Mouse (Mus musculus) large intestine, adult 2 months (tissue): ENCODE results near the gene Krt28. TPM values are rescaled to one million over a fixed set of nuclear protein-coding genes. Genes with fewer than 3 reads are reported as not detected.

ENCODE experiments used
- DNase-seq: peaks from one replicate; pipeline ENCODE4 v3.0.0-alpha.2; 2012; ENCODE audit warnings: low read depth, low spot score
- WGBS: fragments of 180-500 bp; shearing (Covaris S2); methylation state at CpG from one replicate; pipeline ENCODE4 v1.1.7; 2018; 5-methylcytosine and 5-hydroxymethylcytosine counted together
- polyA plus RNA-seq: library from polyadenylated mRNA; depleted of rRNA; stranded (reverse); fragments of >200 nt; gene quantifications from 2 replicates; pipeline ENCODE4 v1.2.3, GENCODE M21; 2012; rRNA removed

Gene Krt28
- polyA plus RNA-seq, result 0.06 TPM in 1 of 2 replicates, not detected in the other

- no peak for DNase-seq
- 78% methylated on average over 13 of the region's 13 CpGs for WGBS
Measured at GRCm38 (mm10) chr11:99374803-99375202, at the start of gene Krt28. Gene Krt28, minus strand, starts transcription at chr11:99374903.

DNA sequence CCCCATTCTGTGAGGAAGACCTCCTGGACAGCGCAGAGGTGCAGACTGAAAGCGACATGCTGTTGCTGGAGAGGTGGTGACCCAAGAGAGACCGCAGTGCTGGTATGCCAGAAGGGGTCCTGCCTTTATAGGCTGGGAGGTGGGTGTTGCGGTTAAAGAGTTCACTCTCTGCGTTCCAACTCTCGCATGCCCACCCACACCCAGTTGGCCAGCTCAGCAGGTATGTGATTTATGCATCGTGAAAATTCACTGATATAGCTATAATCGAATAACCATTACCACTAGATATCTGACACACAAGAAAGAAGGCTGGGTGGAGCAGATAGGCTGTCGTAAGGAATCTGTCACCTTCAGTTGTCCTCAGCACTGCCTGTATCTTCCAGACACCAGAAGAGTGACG lies 47.5 kb upstream of the Krt28 start, which contains the start of gene Krt12:
Gene Krt12, minus strand, starts transcription at position 101 of the 400 bp plus-strand sequence.
- WGBS, result 79% methylated on average over 10 of the region's 10 CpGs
- DNase-seq, result no peak

GRCm38 (mm10) chr11:99420586-99420985 lies 45.9 kb upstream of the Krt28 start:
- no peak for DNase-seq
- 33% methylated on average over 10 of the region's 10 CpGs for WGBS

- DNase-seq, result no peak
- 72% methylated on average over 16 of the region's 16 CpGs for WGBS
Measured at GRCm38 (mm10) chr11:99417819-99418218, 43.1 kb upstream of the Krt28 start.

- WGBS, result 86% methylated on average over 13 of the region's 13 CpGs
- DNase-seq, result no peak
Measured at GRCm38 (mm10) chr11:99416902-99417301, 42.2 kb upstream of the Krt28 start.

- WGBS, result 57% methylated on average over 13 of the region's 13 CpGs
Measured at GRCm38 (mm10) chr11:99414463-99415147, 39.9 kb upstream of the Krt28 start.

GRCm38 (mm10) chr11:99413247-99413646 lies 38.5 kb upstream of the Krt28 start:
- no peak for DNase-seq
- 17% methylated on average over 6 of the region's 6 CpGs for WGBS

More at GRCm38 (mm10) chr11:99414463-99415147, 39.9 kb upstream of the Krt28 start:
- DNase-seq, result peak; percentile 42

- 60% methylated on average over 10 of the region's 10 CpGs for WGBS
- no peak for DNase-seq
Measured at GRCm38 (mm10) chr11:99406186-99406585, 31.5 kb upstream of the Krt28 start.

DNA sequence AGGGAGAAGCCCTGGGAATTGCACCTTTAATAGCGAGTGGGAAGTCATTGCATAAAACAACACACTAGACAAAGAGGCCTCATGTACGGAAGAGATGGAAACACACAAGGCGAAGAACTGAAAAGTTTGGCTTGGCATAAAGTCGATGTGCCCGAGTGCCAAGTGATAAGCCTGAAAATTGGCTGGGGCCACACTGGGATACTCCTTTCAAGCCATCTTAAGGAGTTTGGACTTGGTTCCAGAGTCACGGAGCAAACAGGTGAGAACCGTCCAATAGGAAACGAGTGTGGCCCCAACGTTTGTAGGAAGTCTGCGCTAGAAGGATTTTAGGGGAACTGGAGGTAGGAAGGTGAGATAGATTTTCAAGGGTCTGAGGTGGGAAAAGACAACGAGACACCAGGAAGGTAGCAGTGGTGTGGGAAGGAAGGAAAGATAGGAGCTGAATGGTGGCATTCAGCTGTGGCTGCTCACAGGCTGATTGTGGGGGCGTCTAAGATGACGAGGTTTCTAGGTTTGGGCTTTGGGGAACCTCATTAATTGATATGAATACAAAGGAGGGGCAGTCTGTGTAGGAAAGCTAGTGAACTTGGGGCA lies 25.4 kb upstream of the Krt28 start:
- WGBS, result 73% methylated on average over 13 of the region's 13 CpGs
- no peak for DNase-seq

- whole genome bisulfite sequencing, result 43% methylated on average over 8 of the region's 8 CpGs
- DNase-seq, result no peak
Measured at GRCm38 (mm10) chr11:99398832-99399231, 24.1 kb upstream of the Krt28 start.

DNA sequence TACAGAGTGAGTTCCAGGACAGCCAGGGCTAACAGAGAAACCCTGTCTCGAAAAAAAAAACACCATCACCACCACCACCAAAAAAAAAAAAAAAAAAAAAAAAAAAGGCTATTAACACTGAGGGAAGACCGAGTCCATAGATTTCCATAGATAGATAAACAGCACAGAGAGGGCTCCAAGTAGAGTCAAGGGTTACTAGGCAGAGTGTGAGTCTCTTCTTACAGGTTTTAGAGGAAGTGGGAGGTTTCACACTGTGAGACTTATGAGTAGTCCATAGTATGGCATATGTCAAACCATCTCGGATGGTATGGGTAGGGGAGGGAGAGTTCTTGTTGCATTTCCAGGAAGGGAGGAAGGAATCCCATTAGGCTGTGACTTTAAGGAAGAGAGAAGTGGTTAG lies 23.4 kb upstream of the Krt28 start:
- no peak for DNase-seq
- 64% methylated on average over 3 of the region's 3 CpGs for WGBS

GRCm38 (mm10) chr11:99396661-99397060 lies 22.0 kb upstream of the Krt28 start:
- 78% methylated on average over 2 of the region's 2 CpGs for WGBS

GRCm38 (mm10) chr11:99396034-99396433 lies 21.3 kb upstream of the Krt28 start:
- no peak for DNase-seq
- 41% methylated on average over 3 of the region's 3 CpGs for WGBS

More at GRCm38 (mm10) chr11:99396661-99397060, 22.0 kb upstream of the Krt28 start:
- no peak for DNase-seq

GRCm38 (mm10) chr11:99392492-99392891 lies 17.8 kb upstream of the Krt28 start:
- 68% methylated on average over 10 of the region's 10 CpGs for WGBS
- no peak for DNase-seq

DNA sequence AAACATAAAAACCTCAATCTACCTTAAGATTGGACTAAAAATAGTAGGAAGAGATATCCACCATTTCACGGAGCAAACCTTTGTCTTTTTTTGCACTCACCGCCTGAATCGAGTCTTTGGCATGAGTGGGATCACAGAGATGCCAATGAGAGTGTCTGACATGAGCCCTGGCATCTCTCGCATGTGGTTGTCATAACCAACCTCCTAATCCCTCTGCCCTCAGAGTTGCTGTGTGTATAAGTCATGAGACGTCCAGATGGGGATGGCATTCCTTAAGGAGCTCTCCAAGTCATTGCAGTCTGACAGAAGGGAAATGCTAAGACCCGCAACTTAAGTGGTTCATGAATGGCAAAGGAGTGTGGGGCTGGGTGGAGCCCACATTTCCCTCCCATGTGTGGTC lies 16.7 kb upstream of the Krt28 start:
- WGBS, result 78% methylated on average over 6 of the region's 6 CpGs
- DNase-seq, result no peak

- DNase-seq, result no peak
- WGBS, result 72% methylated on average over 7 of the region's 7 CpGs
Measured at GRCm38 (mm10) chr11:99390866-99391265, 16.2 kb upstream of the Krt28 start.

GRCm38 (mm10) chr11:99389264-99389663 lies 14.6 kb upstream of the Krt28 start, which contains the start of gene Krt10:
Gene Krt10, minus strand, starts transcription at chr11:99389364.
- WGBS, result 65% methylated on average over 4 of the region's 4 CpGs
- no peak for DNase-seq

GRCm38 (mm10) chr11:99388661-99389060 lies 14.0 kb upstream of the Krt28 start:
- no peak for DNase-seq
- 86% methylated on average over 18 of the region's 18 CpGs for WGBS

- DNase-seq, result peak; percentile 29
- under 1% methylated on average over 71 of the region's 71 CpGs for whole genome bisulfite sequencing
Measured at GRCm38 (mm10) chr11:99385813-99386721, 11.4 kb upstream of the Krt28 start.

GRCm38 (mm10) chr11:99379568-99379967 lies 4.9 kb upstream of the Krt28 start:
- DNase-seq, result peak; percentile 51
- WGBS, result 7% methylated on average over 5 of the region's 5 CpGs
